Mouse (Mus musculus): Measurements from ENCODE around the gene Gm10134. TPM values are rescaled to one million over a fixed set of nuclear protein-coding genes. Genes with fewer than 3 reads are reported as not detected.

The Gm10134 gene
- polyA plus RNA-seq, 1 experiment = 1.6 TPM

DNA sequence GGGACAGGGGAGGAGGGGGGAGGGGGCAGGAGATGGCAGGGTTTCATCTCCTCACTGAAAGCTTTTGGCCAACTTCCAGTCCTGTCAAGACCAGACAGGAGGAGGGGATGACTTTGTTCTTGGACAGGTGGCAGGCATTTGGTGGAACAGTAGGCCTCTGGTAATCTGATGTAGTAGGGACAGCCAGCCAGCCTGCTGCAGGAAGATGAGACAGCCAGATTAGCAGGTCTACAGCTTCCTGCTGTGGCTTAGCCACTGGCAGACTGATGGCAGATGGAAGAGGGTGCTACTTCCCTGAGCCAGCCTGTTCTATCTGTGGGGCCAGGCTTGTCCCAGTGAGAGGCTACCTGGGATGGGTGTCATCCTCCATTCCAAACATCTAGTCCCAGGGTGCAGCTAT, 40.1 kb downstream of the Gm10134 start:
- DNase-seq (ENCODE audit: low read depth, low spot score) = no peak

DNA sequence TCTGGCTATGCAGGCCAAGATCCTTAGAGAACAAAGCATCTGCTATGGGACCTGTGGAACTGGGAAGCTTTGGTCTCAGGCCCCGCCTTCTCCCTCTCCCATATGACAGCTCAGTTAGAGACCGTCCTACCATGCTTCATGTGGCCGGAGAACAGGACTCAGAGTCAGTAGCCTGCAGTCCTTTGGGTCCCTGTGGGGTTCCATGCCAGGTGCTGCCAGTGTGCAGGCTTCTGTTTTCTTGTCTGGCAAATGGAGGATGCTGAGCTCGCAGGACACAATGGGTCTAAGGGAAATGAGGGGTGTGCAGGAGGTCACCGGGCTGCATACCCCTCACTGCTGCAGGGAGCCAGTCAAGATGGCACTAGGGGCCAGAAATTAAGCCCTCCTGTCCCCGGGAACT, 40.7 kb downstream of the Gm10134 start:
- DNase-seq (ENCODE audit: low read depth, low spot score) = no peak
- 80% methylated on average over 6 of the region's 6 CpGs for WGBS

DNA sequence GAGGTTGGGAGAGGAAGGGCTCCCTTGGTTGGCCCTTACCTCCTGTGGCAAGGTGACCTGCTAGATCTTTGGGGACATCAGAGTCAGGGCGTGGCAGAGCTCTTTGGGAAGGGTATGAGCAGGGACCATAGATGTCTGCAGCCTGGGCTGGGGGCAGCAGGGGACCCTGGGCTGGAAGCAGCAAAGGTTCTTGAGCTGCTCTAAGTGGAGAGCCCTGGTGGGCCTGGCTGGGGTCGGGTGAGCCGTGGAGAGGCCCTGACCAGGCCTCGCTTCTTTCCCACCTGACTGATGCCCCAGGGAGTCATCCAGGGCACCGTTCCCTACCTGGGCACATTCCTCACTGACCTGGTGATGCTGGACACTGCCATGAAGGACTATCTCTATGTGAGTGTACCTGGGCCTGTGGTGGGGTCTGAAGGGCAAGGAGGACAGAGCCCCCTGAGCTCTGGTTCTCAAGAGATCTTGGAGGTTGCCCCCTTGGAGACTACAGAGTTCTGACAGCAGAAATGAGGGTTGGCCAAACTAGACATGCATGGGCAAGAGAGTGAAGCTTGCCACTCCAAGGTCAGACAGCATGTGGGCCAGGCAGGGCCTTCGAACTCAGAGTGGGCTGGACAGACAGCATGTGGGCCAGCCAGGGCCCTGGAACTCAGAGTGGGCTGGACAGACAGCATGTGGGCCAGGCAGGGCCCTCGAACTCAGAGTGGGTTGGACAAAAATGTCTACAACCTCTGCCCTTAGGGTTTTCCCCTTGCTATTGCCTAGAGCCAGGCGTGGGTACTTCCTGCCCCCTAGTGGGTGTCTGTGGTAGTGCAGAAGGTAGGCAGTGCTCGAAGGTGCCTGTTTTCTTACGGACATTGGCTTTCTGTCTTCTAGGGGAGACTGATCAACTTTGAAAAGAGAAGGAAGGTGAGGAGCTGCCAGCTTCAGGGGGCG, 41.6 kb downstream of the Gm10134 start:
- DNase-seq (ENCODE audit: low read depth, low spot score) = no peak
- 48% methylated on average over 11 of the region's 11 CpGs for WGBS

DNA sequence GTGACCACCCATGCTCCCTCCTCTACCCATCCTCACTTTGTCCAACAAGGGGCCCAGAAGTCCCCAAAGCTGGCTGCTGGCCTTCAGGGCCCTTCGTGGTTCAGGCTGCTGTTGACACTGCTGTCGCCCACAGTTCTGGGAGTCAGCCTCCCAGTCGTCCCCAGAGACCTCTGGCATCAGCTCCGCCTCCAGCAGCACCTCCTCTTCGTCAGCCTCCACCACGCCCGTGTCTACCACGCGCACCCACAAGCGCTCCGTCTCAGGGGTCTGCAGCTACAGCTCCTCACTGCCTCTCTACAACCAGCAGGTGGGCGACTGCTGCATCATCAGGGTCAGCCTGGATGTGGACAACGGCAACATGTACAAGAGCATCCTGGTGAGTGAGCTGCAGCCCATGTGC, 43.3 kb downstream of the Gm10134 start:
- DNase-seq (ENCODE audit: low read depth, low spot score) = no peak
- WGBS = 94% methylated on average over 13 of the region's 13 CpGs

DNA sequence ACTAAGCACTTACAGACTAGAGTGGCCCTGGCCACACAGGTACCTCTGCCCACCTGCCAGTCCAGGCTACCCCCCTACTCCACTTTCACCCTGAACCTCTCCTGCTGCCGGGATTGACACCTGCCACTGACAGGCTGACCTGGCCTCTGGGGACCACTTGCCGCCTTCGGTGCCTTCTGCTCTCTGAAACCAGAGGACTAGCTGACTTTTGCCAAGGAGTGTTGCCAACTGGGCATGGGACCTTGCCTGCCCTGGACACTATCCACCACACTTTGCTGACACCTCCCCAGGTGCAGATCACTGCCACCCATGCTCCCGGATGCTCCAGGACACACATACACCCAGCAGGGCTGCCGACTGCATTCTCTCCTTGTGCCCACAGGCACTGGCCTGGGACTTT, 46.4 kb downstream of the Gm10134 start:
- 95% methylated on average over 5 of the region's 5 CpGs for WGBS
- no peak for DNase-seq (ENCODE audit: low read depth, low spot score)

Other genes with a start within 250 kb of the Gm10134 start
- gene Ppp1r26, start 59.3 kb upstream of the Gm10134 start, polyA plus RNA-seq (2012; rRNA removed) = 1.1 and 2.1 TPM in 2 replicates
- gene 1700007K13Rik, start 39.8 kb upstream of the Gm10134 start, polyA plus RNA-seq (2012; rRNA removed) = not detected in 2 replicates
- 35.9 and 40.6 TPM in 2 replicates for gene Mrps2, start 38.0 kb upstream of the Gm10134 start, polyA plus RNA-seq (2012; rRNA removed)
- gene Gbgt1, start 9.2 kb upstream of the Gm10134 start, polyA plus RNA-seq (2012; rRNA removed) = 5.6 and 10.1 TPM in 2 replicates
- 60.9 and 80.2 TPM in 2 replicates for gene Ralgds, start 7.0 kb downstream of the Gm10134 start, polyA plus RNA-seq (2012; rRNA removed)
- 0.27 and 0.48 TPM in 2 replicates for gene Cel, start 57.3 kb downstream of the Gm10134 start, polyA plus RNA-seq (2012; rRNA removed)
- 20.7 and 21.5 TPM in 2 replicates for gene Gtf3c5, start 77.7 kb downstream of the Gm10134 start, polyA plus RNA-seq (2012; rRNA removed)
- gene Gfi1b, start 115.9 kb downstream of the Gm10134 start, polyA plus RNA-seq (2012; rRNA removed) = 0.79 and 1.3 TPM in 2 replicates
- 6.0 and 10.8 TPM in 2 replicates for gene Tsc1, start 135.1 kb downstream of the Gm10134 start, polyA plus RNA-seq (2012; rRNA removed)
- gene Spaca9, start 193.6 kb downstream of the Gm10134 start, polyA plus RNA-seq (2012; rRNA removed) = 0.82 and 1.0 TPM in 2 replicates
- 0.11 and 0.19 TPM in 2 replicates for gene Ak8, start 194.1 kb downstream of the Gm10134 start, polyA plus RNA-seq (2012; rRNA removed)

All from large intestine, adult 2 months (tissue).